Mouse (Mus musculus) CH12.LX (cell line): Measurements from ENCODE around the gene Olfr1230. TPM values are rescaled to one million over a fixed set of nuclear protein-coding genes. Genes with fewer than 3 reads are reported as not detected.

ENCODE experiments used
- DNase-seq: peaks from one replicate; pipeline ENCODE4 v3.0.0-alpha.2; 2013; ENCODE audit errors: extremely low read depth
- H3K27ac ChIP-seq: 2 replicates; pipeline ENCODE4 v1.5.1; 2012; ENCODE audit warnings: low read depth, mild to moderate bottlenecking, control low read depth, moderate library complexity; ENCODE audit not compliant: insufficient read depth
- H3K27me3 ChIP-seq: replicated peaks from 2 replicates; pipeline ENCODE3; 2012; ENCODE audit warnings: inconsistent platforms
- H3K36me3 ChIP-seq, 2 experiments: replicated peaks in 1 of 2; 2 replicates each; pipeline versions ENCODE3 to v1.6.1; 2012; ENCODE audit warnings: inconsistent platforms in 1 of 2, low read length in 1 of 2, mild to moderate bottlenecking in 1 of 2, mixed read lengths in 1 of 2, moderate library complexity in 1 of 2; ENCODE audit not compliant: control insufficient read depth in 1 of 2, insufficient read depth in 1 of 2
- H3K4me1 ChIP-seq, 2 experiments: 2 replicates each; pipeline ENCODE4 v1.6.1; 2012; ENCODE audit warnings: inconsistent platforms in 1 of 2, moderate library complexity in 1 of 2; ENCODE audit not compliant: insufficient read depth in 2 of 2, control insufficient read depth in 1 of 2
- H3K4me2 ChIP-seq: 2 replicates; pipeline ENCODE4 v1.6.1; 2012; ENCODE audit warnings: low read depth, mild to moderate bottlenecking, control low read depth; ENCODE audit not compliant: poor library complexity, insufficient read depth, severe bottlenecking
- H3K4me3 ChIP-seq, 3 experiments: fragments of 150-350 bp in 1 of 3; sonication (generic) in 1 of 3; replicated peaks in 1 of 3; 2 replicates each; pipeline versions ENCODE3 to v1.5.1; 2011 to 2012; ENCODE audit warnings: low read depth in 2 of 3, low read length in 2 of 3, mild to moderate bottlenecking in 2 of 3, moderate library complexity in 2 of 3, control low read depth in 1 of 3, improper control_type of control experiment in 1 of 3, inconsistent platforms in 1 of 3, mixed read lengths in 1 of 3; ENCODE audit not compliant: poor library complexity in 1 of 3
- H3K79me2 ChIP-seq: replicated peaks from 2 replicates; pipeline ENCODE4 v1.6.1; 2012; ENCODE audit warnings: mild to moderate bottlenecking, moderate library complexity; ENCODE audit not compliant: control insufficient read depth, poor library complexity, insufficient read depth, severe bottlenecking; ENCODE audit errors: extremely low read depth
- H3K9ac ChIP-seq: 2 replicates; pipeline ENCODE4 v1.6.1; 2012; ENCODE audit warnings: low read depth, mild to moderate bottlenecking, control low read depth, moderate library complexity; ENCODE audit not compliant: insufficient read depth
- H3K9me3 ChIP-seq: replicated peaks from 2 replicates; pipeline ENCODE3; 2012; ENCODE audit warnings: low read length, inconsistent platforms, mixed read lengths
- CTCF ChIP-seq, 2 experiments: IDR thresholded peaks in 1 of 2; conservative IDR thresholded peaks in 1 of 2; 2 replicates each; pipeline ENCODE4 v1.5.1; 2011 to 2012; ENCODE audit warnings: low read depth in 2 of 2, low read length in 2 of 2, improper control_type of control experiment in 1 of 2, inconsistent platforms in 1 of 2, mild to moderate bottlenecking in 1 of 2, moderate library complexity in 1 of 2
- E2F4 ChIP-seq: IDR thresholded peaks from 2 replicates; pipeline ENCODE4 v1.6.1; 2011; ENCODE audit warnings: low read depth, low read length, improper control_type of control experiment; ENCODE audit not compliant: insufficient replicate concordance
- ELF1 ChIP-seq: IDR thresholded peaks from 2 replicates; pipeline ENCODE4 v1.6.1; 2014; ENCODE audit warnings: low read depth, mild to moderate bottlenecking, inconsistent platforms, low read length, improper control_type of control experiment
- EP300 ChIP-seq: IDR thresholded peaks from 2 replicates; pipeline ENCODE4 v1.6.1; 2011; ENCODE audit warnings: low read length, improper control_type of control experiment
- ETS1 ChIP-seq: conservative IDR thresholded peaks from 2 replicates; pipeline ENCODE4 v1.6.1; 2012; ENCODE audit warnings: low read depth, mild to moderate bottlenecking, inconsistent platforms, low read length, improper control_type of control experiment, moderate library complexity
- GABPA ChIP-seq: IDR thresholded peaks from 2 replicates; pipeline ENCODE4 v1.6.1; 2012; ENCODE audit warnings: low read depth, low read length, improper control_type of control experiment, inconsistent platforms; ENCODE audit not compliant: insufficient replicate concordance
- JUN ChIP-seq: IDR thresholded peaks from 2 replicates; pipeline ENCODE4 v1.6.1; 2011; ENCODE audit warnings: low read depth, mild to moderate bottlenecking, low read length, improper control_type of control experiment, moderate library complexity; ENCODE audit not compliant: insufficient read depth
- JUND ChIP-seq: conservative IDR thresholded peaks from 2 replicates; pipeline ENCODE4 v1.6.1; 2011; ENCODE audit warnings: low read depth, low read length, improper control_type of control experiment
- MAFK ChIP-seq: IDR thresholded peaks from 2 replicates; pipeline ENCODE4 v1.6.1; 2011; ENCODE audit warnings: low read length, improper control_type of control experiment; ENCODE audit not compliant: insufficient replicate concordance
- MAZ ChIP-seq: IDR thresholded peaks from 2 replicates; pipeline ENCODE4 v1.6.1; 2012; ENCODE audit warnings: low read depth, mild to moderate bottlenecking, inconsistent platforms, low read length, improper control_type of control experiment, moderate library complexity
- MEF2A ChIP-seq: IDR thresholded peaks from 2 replicates; pipeline ENCODE4 v1.6.1; 2014; ENCODE audit warnings: low read depth, mild to moderate bottlenecking, inconsistent platforms, low read length, improper control_type of control experiment, borderline replicate concordance
- MYC ChIP-seq: IDR thresholded peaks from 2 replicates; pipeline ENCODE4 v1.6.1; 2011; ENCODE audit warnings: low read depth, mild to moderate bottlenecking, improper control_type of control experiment, low read length
- NRF1 ChIP-seq: IDR thresholded peaks from 2 replicates; pipeline ENCODE4 v1.6.1; 2014; ENCODE audit warnings: low read depth, mild to moderate bottlenecking, inconsistent platforms, low read length, improper control_type of control experiment, moderate library complexity
- PAX5 ChIP-seq: IDR thresholded peaks from 2 replicates; pipeline ENCODE4 v1.6.1; 2012; ENCODE audit warnings: low read length, inconsistent platforms, mixed read lengths
- POLR2AphosphoS2 ChIP-seq: IDR thresholded peaks from 2 replicates; pipeline ENCODE4 v1.6.1; 2011; ENCODE audit warnings: low read depth, low read length, improper control_type of control experiment
- RCOR1 ChIP-seq: conservative IDR thresholded peaks from 2 replicates; pipeline ENCODE4 v1.6.1; 2012; ENCODE audit warnings: low read depth, mild to moderate bottlenecking, inconsistent platforms, low read length, improper control_type of control experiment
- SIN3A ChIP-seq: IDR thresholded peaks from 2 replicates; pipeline ENCODE4 v1.6.1; 2012; ENCODE audit warnings: low read length, improper control_type of control experiment, inconsistent platforms
- TBP ChIP-seq: conservative IDR thresholded peaks from 2 replicates; pipeline ENCODE4 v1.6.1; 2011; ENCODE audit warnings: low read depth, low read length, improper control_type of control experiment
- TCF12 ChIP-seq: IDR thresholded peaks from 2 replicates; pipeline ENCODE4 v1.6.1; 2014; ENCODE audit warnings: low read depth, mild to moderate bottlenecking, inconsistent platforms, low read length, improper control_type of control experiment
- ZKSCAN1 ChIP-seq: IDR thresholded peaks from 2 replicates; pipeline ENCODE4 v1.6.1; 2012; ENCODE audit warnings: low read depth, inconsistent platforms, low read length, improper control_type of control experiment, borderline replicate concordance
- dilution Hi-C: fragments of 300-500 bp; cut with MboI; formaldehyde crosslinking; loops from 2 replicates; pipeline ENCODE4 v1.14.3; 2020; ENCODE audit warnings: low sequenced_read_pairs; ENCODE audit not compliant: extremely low pct_unique_long_range_greater_than_20kb, extremely low pct_ligation_motif_present
- in situ Hi-C: fragments of 300-500 bp; cut with MboI; formaldehyde crosslinking; loops from 3 replicates; pipeline ENCODE4 v1.14.3; 2019; ENCODE audit warnings: low sequenced_read_pairs, low pct_ligation_motif_present, low pct_unique_long_range_greater_than_20kb, mixed read lengths
- polyA plus RNA-seq: library from polyadenylated mRNA; unstranded; fragments of >175 nt; gene quantifications from 2 replicates; pipeline ENCODE4 v1.2.1, GENCODE M21; 2012; ENCODE audit warnings: low read depth; ENCODE audit not compliant: insufficient read length
- total RNA-seq, 2 experiments: library from RNA; depleted of rRNA; stranded (reverse); fragments of 300-350 nt in 1 of 2; fragments of >200 nt in 1 of 2; gene quantifications; 2 replicates each; pipeline ENCODE4 v1.2.3; 2012 to 2014

Gene Olfr1230
- total and polyA plus RNA-seq, 3 experiments, result not detected

- dilution Hi-C loops, result no loop called here
These were observed 32.5 kb upstream of the Olfr1230 start, which contains the start of gene Olfr1232 for GRCm38 (mm10) chr2:89329575-89329974. Gene Olfr1232, minus strand, starts transcription at chr2:89329675.

DNA sequence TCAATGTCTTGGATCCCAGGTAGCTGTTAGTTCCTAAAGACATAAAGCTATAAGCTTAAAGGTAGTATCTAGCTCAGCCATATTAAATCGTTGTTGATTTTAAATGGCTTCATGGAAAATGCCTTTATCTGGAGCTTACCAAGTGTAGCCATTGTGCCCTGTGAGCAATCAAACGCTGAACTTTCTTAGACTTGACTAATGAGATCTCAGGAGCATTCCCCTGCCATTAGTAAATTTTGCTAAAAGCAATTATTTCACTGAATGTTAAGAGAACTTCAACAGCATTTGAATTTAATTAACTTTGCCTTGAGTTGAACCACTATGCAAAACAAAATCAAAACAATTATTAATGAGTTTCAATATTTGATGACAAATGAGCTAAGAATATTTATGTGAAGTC lies 9.9 kb upstream of the Olfr1230 start, which contains the start of gene Olfr1231:
TSS of gene Olfr1231 (minus strand) at position 101 of the 400 bp plus-strand sequence.
- H3K27ac ChIP-seq, result no peak within 1 kb of the TSS
- H3K79me2 ChIP-seq, result no peaks in the 10 kb centered on the region
- H3K4me3 ChIP-seq, result no peak within 1 kb of the TSS
- no peak within 1 kb of the TSS for H3K9ac ChIP-seq
- peaks cover 23% of the 10 kb centered on the region for H3K9me3 ChIP-seq
- H3K4me2 ChIP-seq, result no peak within 1 kb of the TSS
- no peak for DNase-seq
- no peaks in the 10 kb centered on the region for H3K27me3 ChIP-seq
- in situ Hi-C loops, result no loop called here
- dilution Hi-C loops, result no loop called here
- H3K36me3 ChIP-seq, result no peaks in the 10 kb centered on the region
- no peaks in the 10 kb centered on the region for H3K4me1 ChIP-seq
- no peak for TF ChIP-seq CTCF (conservative IDR thresholded peaks at IDR 0.05 in 1 of 2, IDR thresholded peaks at IDR 0.05 in 1 of 2; ENCODE audit: low read depth in 2 of 2, low read length in 2 of 2)
- TF ChIP-seq RCOR1, result no peak
- TF ChIP-seq ZKSCAN1, result no peak
- no peak for TF ChIP-seq TCF12
- no peak for TF ChIP-seq POLR2AphosphoS2
- TF ChIP-seq MEF2A, result no peak
- no peak for TF ChIP-seq MAZ
- no peak for TF ChIP-seq NRF1
- TF ChIP-seq SIN3A, result no peak
- no peak for TF ChIP-seq EP300
- no peak for TF ChIP-seq MYC
- no peak for TF ChIP-seq JUN
- TF ChIP-seq PAX5, result no peak
- no peak for TF ChIP-seq ETS1
- TF ChIP-seq, all 38 proteins: peak for 0

More at GRCm38 (mm10) chr2:89329575-89329974, 32.5 kb upstream of the Olfr1230 start, which contains the start of gene Olfr1232:
- H3K27me3 ChIP-seq, result no peaks in the 10 kb centered on the region
- H3K9ac ChIP-seq, result no peak within 1 kb of the TSS
- H3K79me2 ChIP-seq, result no peaks in the 10 kb centered on the region
- no peak for DNase-seq
- TF ChIP-seq TCF12, result no peak
- no peak for TF ChIP-seq TBP
- TF ChIP-seq GABPA, result no peak
- TF ChIP-seq CTCF (conservative IDR thresholded peaks at IDR 0.05 in 1 of 2, IDR thresholded peaks at IDR 0.05 in 1 of 2; ENCODE audit: low read depth in 2 of 2, low read length in 2 of 2), result no peak
- no peak for TF ChIP-seq MYC
- TF ChIP-seq SIN3A, result no peak
- no peak for TF ChIP-seq PAX5
- no peak for TF ChIP-seq EP300
- TF ChIP-seq ELF1, result no peak
- TF ChIP-seq E2F4, result no peak
- no peak for TF ChIP-seq NRF1
- TF ChIP-seq JUND, result no peak
- TF ChIP-seq MAFK, result no peak
- TF ChIP-seq MEF2A, result no peak
- no peak within 1 kb of the TSS for H3K4me3 ChIP-seq
- H3K9me3 ChIP-seq, result peaks cover 26% of the 10 kb centered on the region
- no peaks in the 10 kb centered on the region for H3K4me1 ChIP-seq
- no peak within 1 kb of the TSS for H3K4me2 ChIP-seq
- in situ Hi-C loops, result no loop called here
- no peaks in the 10 kb centered on the region for H3K36me3 ChIP-seq
- H3K27ac ChIP-seq, result no peak within 1 kb of the TSS
